Mouse (Mus musculus) urinary bladder, postnatal 14 days (tissue): ENCODE measurements around the gene Gpx2.
A peak's percentile ranks its signal among the peaks of the same experiment; 100 is the strongest.
"Not testable (repeated sequence)": the region's sequence is repeated elsewhere in the genome, so short reads cannot be mapped to it uniquely, and the experiment has no call there.

Source experiments
- DNase-seq: peaks from one replicate; pipeline ENCODE4 v3.0.0; 2021; ENCODE audit warnings: low spot score

The Gpx2 gene

DNA sequence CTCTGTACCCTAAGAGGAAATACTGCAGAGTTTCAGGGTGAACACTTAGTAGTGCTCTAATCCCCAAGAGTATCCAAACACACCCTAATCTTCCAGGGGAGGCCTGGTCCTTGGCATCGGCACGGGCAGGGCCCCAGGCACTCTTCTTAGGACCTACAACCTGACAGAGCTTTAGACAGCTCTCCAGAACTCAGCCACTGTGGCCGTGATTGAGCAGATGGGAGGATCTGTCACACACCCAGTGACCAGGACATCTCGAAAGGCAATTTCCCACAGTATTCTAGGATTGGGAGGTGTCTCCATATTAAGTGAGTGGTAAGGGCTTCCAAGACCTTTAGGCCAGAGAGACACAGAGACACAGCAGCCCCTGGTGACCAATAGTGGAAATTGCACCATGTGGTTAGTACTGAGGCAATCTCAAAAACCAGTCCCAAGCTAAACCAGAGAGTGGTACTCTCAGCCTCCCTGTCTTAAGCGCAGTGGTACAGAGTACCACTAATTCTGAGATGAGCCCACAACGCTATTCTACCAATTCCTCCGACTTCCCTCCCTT lies 8.4 kb upstream of the Gpx2 start:
- DNase-seq: peak; percentile 52

DNA sequence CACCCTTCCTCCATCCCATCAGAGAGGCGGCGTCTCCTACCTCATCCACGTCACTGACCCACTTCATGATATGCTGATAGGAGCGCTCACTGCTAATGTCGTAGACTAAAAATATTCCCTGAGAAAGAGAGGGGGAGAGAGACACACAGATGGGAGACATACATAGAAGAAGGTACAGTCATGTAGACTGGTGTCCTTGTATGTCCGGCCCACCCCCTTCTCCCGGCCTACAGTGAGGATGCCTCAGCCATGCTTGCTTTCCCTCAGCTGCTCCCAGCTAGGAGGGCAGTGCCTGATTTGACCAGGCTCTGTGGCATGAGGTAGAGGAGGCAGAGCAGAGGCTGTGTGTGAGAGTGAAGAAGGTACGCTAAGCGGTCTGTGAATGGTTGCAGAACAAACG lies 7.7 kb upstream of the Gpx2 start:
- DNase-seq: no peak

DNA sequence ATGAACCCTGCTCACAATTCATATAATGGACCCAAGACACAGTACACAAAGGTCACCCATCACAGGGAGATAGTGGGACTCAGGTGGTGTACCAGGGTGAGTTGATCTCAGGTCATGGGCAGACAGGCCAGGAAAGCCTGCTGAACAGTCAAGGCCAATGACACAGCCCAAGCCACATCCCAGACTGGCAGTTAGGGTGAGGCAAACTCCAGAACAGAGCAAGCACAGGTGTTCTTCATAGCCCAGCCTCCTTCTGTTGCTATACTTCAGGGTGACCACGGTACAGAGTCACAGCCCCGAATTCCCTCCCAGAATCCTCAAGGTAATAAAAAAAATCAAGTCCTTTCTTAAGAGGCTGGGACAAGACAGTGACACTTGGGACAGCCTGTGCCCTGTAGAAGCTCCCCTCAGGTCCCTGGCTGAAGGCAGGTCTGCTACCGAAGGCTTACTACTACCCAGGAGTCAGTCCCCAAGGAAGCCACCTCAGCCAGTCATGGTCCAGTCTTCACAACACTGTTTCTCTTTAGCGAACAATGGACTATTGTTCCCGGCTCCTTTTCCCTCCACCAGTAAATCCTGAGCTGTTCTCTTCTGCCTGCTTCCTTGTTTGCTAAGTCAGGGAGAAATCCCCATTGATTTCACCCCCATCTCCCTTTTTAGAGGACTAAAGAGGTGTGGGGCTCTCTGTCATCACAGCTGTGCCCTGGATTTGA lies 2.8 kb upstream of the Gpx2 start:
- no peak for DNase-seq

DNA sequence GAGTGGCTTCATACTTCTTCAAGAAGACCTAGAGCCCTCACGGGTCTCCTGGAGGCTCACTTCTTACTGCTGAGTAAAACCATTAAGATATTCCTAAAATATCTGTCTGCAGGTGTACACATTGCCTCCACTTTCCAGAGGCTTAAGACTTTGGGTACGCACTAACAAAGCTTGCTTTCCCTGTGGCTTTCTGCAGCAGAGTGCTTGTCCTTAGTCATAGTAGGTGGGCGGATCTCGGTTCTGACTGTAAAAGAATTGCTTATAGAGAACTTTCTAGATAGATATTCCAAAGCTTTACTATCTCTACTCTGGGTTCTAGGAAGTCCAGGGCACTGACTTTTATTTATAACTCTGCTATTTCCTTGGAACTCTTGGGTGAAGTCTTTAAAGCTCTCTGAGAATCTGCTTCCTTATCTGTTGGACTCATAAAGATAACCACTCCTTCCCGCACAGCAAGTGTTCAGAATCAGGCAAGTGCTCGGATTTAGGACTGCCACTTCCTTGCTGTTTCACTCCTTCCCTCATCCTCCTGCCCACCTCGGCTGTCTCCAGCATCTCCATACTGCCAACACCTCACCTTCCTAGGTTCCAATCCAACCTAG lies 1.7 kb upstream of the Gpx2 start:
- DNase-seq: no peak

DNA sequence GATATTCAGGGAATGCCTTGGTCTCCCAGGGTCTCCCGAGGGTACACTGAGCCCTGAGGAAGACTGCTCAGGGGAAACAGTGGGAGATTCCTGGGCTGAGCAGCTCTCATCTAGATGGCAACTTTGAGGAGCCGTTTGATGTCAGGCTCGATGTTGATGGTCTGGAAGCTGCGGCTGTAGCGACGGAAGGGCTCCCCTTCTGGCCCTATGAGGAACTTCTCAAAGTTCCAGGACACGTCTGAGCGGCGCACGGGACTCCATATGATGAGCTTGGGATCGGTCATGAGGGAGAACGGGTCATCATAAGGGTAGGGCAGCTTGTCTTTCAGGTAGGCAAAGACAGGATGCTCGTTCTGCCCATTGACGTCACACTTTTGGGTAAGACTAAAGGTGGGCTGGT lies 2.8 kb downstream of the Gpx2 start:
- DNase-seq: not testable (repeated sequence)

DNA sequence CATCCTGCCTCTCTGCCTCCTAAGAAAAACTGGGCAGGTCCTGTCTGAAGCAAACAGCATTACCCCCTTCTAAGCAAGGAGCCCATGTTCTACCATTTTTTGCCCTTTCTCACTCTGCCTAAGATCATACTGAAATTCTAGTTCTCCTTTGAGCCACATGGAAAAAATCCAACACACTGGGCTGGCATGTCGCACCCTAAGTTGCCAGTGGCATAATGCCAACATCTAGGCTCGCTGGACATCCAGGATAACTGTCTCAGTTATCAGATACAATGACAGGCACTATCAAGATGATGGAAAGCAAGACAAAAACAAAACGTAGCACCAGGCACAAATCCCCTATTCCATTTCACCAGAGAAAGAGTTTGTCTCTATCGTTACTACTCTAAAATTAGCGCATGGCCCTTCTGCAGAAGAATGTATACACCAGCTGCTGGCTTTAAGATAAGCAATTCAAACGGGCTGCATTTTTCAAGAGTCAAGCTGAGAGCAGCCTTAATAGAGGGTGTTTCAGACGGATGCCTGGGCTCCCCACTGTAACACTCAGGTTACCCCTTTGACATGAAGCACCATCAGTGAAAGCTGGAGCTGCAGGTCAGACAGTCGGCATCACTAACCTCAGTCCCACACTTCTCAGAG lies 4.8 kb downstream of the Gpx2 start:
- DNase-seq: no peak

DNA sequence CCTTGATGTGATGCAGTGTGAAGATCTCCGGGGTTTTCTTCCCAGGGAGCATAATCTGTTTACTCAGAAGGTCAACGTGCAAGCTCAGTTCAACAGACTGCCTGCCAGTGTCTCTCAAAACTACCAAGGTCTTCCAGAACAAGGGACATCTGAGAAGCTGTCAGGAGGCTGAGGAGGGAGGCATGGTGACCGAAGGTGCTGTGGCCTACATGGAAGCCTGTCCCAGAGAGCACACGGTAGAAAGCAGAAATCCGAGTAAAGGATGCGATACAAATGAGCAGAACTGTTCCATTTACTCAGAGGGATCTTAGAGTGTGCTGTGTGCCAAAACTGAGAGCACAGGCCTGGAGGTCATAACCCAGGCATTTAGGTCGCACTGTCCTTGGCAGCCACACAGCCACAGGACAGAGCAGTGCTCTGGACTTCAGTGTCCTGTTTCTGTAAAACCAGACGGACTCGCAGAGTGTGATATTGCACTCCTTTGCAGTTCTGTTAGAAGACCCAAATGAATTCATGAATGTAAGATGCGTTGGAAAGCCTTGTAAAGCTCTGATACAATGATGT lies 11.2 kb downstream of the Gpx2 start:
- DNase-seq: no peak

DNA sequence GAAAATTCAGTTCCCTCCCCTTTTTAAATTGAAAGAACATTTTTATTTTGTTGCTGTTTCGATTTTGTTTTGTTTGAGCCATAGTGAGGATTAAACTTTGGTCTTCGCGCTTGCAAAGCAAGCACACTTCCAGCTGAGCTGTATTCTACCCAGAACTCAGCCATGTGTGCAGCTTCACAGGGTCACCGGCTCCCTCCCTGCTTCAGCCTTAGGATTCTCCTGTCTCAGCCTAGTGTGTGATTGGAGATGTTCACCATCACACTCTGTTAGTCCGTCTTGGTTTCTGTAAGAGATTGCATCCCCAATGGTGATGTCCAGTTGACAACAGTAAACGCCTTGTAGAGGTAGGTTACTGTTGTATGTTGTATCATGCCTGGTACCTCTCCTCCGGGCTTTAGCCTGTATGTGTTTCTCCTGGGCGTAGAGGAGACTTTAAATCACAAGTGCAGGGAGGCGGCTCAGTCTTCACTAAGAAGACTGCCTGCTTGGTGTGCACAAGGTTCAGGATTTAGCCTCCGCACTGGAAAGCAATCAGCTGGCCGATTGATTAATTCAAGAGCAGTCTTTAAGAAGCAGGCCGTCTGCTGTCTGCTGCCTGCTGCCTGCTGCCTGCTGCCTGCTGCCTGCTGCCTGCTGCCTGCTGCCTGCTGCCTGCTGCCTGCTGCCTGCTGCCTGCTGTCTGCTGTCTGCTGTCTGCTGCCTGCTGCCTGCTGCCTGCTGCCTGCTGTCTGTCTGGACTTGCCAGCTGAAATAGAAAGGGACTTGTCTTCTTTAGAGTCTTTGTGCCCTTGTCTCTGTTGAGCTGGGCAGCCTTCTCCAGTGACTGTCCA lies 14.5 kb downstream of the Gpx2 start:
- DNase-seq: no peak

DNA sequence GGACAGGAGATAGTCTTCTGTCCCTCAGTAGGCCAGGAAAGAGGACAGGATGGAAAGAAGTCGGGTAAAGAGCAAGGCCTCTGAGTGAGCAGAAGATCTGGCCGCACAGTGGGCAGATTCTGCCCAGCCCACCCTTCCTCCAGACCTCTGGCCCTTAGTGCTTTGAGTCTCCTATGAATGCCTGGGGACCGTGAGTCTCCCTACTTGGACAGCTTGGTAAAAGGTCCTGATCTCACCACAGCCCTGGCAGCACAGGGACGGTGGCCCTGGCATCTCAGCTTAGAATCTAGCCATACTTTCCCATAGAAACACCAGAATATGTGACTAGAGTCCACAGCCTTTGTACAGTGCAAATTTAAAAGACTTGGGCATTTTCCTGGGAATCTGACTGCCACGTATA lies 15.4 kb downstream of the Gpx2 start:
- no peak for DNase-seq

DNA sequence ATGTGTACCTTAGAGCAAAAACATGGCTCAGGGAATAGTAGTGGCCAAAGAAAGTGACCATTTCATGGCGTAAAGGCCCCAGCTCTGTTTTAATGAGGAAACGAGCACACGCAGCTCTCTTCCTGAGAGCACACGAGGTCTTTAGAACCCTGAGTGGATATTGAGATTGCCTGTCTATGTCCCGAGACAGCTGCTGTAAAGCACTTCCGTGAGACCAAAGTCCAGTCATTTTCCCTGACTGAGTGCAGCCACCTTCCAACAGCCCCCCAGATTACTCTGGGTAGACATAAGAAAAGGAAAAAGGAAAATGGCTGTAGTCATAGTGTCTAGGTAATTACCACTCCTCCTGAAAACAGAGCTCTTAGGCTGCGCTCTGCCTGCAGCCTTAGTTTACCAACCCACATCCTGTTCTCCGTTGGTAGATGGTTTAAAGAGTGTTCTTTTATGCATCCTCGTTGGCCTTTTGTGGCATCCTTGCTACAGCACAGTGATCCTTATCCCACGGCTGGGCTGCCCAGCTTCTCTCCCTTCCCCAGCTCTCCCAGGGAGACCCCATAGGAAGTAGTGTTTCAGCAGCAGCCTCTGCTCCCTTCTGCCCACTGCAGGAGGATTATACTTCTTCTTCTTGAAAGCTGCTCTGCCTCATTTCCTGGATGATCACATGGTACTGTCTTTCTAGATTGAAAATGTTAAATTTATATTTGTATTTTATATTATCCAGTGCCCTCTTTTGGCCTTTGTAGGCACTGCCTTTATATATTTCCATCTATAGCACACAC lies 16.9 kb downstream of the Gpx2 start:
- DNase-seq: no peak

DNA sequence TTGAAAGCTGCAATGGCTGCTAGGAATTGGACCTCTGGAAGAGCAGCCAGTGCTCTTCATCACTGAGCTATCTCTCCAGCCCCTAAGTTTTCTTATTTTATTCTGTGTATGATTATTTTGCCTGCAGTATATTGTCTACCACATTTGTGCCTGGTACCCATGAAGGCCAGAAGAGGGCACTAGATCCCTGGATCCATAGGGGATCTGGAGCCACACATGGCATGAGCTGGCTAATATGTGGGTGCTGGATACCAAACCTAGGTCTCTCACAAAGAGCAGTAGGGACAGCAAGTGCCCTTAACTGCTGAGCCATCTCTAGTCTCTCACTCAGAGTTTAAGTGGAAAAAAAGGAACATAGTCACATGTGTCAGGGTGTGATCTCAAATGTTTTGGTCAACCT lies 17.5 kb downstream of the Gpx2 start:
- DNase-seq: no peak

DNA sequence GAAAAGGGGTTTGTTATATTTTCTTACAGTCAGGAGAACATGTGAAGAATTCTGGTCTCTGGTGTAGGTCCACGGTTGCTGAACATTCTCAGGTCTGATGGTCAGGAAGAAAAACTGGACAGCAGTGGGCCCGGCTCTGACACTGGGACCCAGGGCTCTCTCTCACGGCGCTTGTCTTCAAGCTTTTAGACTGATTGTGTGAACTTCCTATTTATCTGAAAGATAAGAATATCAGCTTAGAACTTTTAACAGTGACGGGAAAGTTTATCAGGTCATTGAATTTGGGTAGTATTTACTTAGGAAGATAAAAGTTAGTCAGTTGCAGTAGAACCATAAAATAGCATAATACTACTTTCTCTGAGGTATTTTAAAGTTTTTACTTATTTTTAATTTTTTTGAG lies 18.5 kb downstream of the Gpx2 start:
- DNase-seq: no peak

DNA sequence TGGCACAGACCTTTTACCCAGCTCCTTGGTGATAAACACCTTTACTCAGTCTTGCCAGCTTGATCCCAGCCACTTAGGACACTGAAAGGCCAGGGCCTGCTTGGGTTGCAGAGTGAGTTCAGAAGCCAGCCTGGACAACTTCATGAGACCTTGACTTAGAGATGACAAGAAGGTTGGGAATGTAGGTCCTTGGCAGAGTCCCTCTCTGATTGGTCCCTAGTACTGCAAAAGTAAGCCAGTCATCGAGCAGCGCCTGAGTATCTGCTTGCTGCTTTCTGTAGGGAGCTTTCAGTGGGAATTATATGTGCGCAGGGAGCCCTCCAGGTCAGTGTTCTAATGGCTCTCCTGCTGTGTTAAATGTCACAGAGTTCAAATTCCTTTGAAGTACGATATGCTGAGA lies 20.2 kb downstream of the Gpx2 start:
- DNase-seq: no peak

DNA sequence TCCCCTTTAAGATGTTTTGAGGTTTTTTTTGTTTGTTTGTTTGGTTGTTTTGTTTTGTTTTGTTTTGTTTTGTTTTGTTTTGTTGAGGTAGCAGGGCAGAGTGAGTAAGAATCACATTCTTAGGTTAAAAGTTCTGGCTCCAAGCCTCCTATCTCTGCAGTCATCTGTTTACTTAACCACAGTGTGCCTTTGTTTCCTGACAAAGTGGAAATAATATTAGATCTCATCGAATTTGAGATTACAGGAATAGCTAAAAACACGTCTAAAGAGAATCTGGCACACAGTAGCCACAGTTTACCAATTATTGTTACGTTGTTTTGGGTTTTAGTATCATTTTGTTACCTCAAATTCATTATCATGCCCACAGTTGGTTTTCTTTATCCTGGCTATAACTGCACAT lies 20.7 kb downstream of the Gpx2 start:
- DNase-seq: no peak

DNA sequence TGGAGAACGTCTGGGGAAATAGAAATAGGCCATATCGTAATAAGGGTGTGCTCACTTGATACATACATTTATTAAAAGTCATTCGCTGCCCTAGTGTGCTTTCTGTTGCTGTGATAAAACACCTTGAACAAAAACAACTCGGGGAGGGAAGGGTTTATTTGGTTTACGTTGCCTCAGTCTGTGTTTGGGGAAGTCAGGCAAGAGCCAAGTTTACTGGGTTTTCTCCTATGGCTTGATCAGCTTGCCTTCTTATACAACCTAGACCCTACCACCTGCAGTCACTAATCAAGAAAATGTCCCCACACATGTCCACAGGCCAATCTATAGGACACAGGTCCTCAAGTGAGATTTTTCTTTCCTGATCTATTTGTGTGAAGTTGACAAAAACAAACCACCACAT lies 23.8 kb downstream of the Gpx2 start:
- DNase-seq: no peak

DNA sequence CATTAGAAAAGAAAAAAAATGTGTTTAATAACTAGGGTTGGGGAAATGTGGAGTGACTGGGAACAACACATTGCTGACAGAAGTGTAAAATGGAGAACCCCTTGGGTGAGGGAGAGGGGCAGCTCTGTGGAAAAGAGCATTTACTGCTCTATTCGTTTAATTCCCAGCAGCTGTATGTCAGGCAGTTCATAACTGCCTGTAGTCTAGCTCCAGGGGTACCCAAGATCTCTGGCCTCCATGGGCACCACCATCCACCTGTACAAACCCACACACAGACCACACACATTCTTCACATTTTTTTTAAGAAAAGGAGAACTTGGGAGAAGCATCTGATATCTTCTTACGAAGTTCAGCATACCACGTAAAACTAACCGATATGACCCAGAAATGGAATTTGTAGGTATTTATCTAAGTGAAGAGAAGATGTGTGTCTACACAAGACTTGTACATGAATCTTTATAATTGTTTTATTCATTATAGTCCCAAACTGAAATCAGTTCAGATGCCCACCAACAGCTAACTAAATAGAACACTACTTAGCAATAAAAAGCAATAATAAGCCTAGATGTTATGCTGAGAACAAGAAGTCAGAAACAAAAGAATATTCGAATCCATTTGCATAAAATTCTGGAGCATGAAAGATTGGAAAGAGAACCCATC lies 24.4 kb downstream of the Gpx2 start:
- DNase-seq: no peak

DNA sequence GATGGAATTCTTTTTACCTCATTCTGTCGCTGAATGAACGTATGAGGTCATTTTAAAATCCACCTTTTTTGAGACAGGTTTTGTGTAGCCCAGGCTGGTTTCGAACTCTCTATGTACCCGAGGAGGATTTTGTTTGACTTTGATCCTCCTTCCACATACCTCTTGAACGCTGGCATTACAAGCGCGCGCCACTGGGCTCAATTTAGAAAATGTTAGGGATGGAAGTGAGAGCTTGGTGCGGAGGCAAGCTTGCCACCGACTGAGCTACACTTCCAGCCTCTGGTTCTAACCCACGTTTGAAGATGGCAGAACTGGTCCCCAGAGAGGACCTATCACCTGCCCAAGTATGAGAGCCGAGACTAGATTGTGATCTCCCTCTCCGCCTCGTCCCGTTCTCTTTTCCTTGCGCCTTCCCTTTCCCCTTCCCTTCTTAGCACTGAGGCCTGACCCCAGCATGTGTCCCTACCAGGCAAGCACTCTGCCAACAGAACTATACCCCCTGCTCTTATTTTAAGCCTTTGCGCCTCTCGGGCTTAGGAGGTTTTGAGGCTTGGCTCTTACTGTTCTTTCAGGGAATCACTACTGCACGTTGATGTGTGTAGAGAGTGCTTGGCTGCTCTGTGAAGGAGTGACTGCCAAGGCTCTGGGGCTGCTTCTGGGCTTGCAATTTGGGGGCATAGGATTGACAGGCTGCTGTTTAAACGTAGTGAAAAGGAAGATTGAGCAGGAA lies 29.3 kb downstream of the Gpx2 start:
- DNase-seq: peak; percentile 5

DNA sequence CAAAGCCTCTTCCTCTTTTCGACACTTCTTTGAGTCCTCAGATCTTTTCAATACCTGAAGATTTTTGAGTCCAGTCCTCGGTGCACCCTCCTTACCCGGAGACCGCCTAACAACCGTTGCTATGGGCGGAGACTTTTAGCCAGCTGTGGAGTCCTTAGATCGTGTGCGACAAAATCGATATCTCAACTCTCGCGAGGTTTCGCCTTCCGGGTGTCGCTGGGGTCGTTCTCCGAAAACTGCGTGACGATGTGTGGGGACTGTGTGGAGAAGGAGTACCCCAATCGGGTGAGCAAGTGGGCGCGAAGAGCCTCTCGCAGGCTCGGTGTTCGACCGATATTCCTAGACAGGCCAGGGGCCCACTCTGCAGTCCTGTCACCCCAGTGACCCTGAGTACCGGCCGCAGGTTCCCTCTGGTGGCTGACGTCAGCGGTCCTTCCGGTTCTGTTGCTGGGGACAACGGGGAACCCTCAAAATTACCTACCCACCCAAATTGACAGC lies 30.0 kb downstream of the Gpx2 start, which contains the start of the genes Churc1 and Fntb:
TSS of gene Churc1 (plus strand) at position 185 of the 498 bp plus-strand sequence.
TSS of gene Fntb (plus strand) at position 236 of the 498 bp plus-strand sequence.
- peak; percentile 95 for DNase-seq

DNA sequence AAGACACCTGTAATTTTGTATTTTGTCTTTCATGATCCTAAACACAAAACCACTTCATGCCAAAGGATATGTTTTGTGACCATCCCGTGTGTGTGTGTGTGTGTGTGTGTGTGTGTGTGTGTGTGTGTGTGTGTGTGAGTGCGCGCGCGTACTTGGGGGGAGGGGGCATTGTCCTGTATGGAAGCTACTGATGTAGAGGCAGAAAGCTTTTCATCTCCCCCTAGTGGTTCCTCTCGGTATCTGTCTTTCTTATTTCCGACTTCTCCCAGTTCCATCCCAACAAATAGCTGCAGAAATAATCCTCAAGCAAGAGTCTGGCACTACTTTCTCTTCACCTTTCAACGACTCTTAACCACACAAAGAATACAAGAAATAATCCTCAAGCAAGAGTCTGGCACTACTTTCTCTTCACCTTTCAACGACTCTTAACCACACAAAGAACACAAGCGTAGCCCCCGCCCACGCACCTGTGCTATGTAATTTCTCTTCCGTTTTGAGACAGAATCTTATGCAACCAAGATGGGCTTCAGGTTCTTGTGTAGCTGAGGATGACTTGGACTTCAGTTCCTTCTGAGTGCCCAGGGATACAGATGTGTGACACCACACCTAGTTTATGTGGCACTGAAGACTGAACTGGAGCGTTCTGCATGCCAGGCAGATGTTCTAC lies 42.6 kb downstream of the Gpx2 start:
- DNase-seq: peak; percentile 24
